Comparison of ENCODE assay signal across 8 mouse cellular contexts in the genomic region with DNA sequence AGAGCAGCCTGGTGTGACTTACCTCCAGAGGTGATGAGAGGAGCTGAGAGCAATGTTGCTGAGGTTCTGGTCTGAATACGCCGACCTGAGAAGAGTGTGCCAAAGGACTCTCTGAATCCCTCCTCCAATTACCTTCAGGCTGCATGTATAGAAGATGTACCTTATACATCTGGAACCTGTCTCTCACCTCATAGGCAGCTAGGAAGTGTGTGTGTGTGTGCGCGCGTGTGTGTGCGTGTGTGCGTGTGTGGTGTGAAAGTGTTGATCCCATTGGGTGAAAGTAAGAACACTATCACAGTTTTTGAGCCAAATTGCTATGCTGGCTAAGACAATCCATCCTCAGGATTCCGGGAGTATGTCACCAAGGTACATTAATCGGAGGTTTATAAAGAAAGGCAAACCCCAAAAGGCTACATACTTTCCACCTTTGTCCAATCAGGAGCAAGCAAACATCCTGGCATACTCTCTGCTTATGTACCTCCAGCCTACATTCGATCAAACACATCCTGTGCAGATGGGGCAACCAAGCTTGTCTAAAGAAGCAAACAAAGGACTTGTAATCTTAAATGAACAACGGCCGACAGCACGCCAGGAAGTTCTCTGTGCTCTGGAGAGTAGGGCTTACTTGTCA. TPM values are rescaled to one million over a fixed set of nuclear protein-coding genes. Genes with fewer than 3 reads are reported as not detected.
DNase-seq lines count a peak whose midpoint lies in the region; ATAC-seq and TF ChIP-seq lines count a peak whose summit lies in the region.

A gene (minus strand): TSS at position 508 of the 631 bp plus-strand sequence.

- 92% methylated on average over 13 of the region's 13 CpGs for WGBS in midbrain, embryonic 10.5 days
- 83% methylated on average over 13 of the region's 13 CpGs for whole genome bisulfite sequencing in midbrain, postnatal 0 days
- 88% methylated on average over 13 of the region's 13 CpGs for WGBS in forebrain, embryonic 14.5 days
- 91% methylated on average over 13 of the region's 13 CpGs for WGBS in hindbrain, embryonic 10.5 days
- 68% methylated on average over 13 of the region's 13 CpGs for WGBS in liver, embryonic 11.5 days

- ATAC-seq in midbrain, postnatal 0 days (ENCODE audit: low FRiP score) = no peak
- no peak for ATAC-seq in forebrain, embryonic 14.5 days
- ATAC-seq in liver, embryonic 11.5 days (replicated peaks; ENCODE audit: low FRiP score) = no peak

- no peaks in the 10 kb centered on the region for H3K4me1 ChIP-seq in midbrain, embryonic 10.5 days
- H3K4me1 ChIP-seq in midbrain, postnatal 0 days (ENCODE audit: insufficient read depth, low read length) = no peaks in the 10 kb centered on the region
- H3K4me1 ChIP-seq in forebrain, embryonic 14.5 days (ENCODE audit: control insufficient read depth, insufficient read depth, low read length) = no peaks in the 10 kb centered on the region
- H3K4me1 ChIP-seq in hindbrain, embryonic 10.5 days (replicated peaks) = no peaks in the 10 kb centered on the region
- peaks cover 10% of the 10 kb centered on the region; the same call in 1 of the 2 replicates for H3K4me1 ChIP-seq in liver, embryonic 11.5 days (replicated peaks; ENCODE audit: control insufficient read depth, insufficient read depth, low read length)

- peaks cover 5% of the 10 kb centered on the region; the same call in 1 of the 2 replicates for H3K9me3 ChIP-seq in midbrain, embryonic 10.5 days (replicated peaks)
- no peaks in the 10 kb centered on the region for H3K9me3 ChIP-seq in midbrain, postnatal 0 days (ENCODE audit: low read length)
- 0 out of 2 replicates have a peak, but pooled peaks cover 2% of the 10 kb centered on the region for H3K9me3 ChIP-seq in forebrain, embryonic 14.5 days (replicated peaks; ENCODE audit: control insufficient read depth, low read length)
- H3K9me3 ChIP-seq in hindbrain, embryonic 10.5 days = peaks cover 9% of the 10 kb centered on the region; the same call in 1 of the 2 replicates
- peaks cover 2% of the 10 kb centered on the region; the same call in 1 of the 2 replicates for H3K9me3 ChIP-seq in liver, embryonic 11.5 days (ENCODE audit: control insufficient read depth, low read length)

- H3K36me3 ChIP-seq in midbrain, embryonic 10.5 days = no peaks in the 10 kb centered on the region
- no peaks in the 10 kb centered on the region for H3K36me3 ChIP-seq in midbrain, postnatal 0 days (ENCODE audit: insufficient read depth, low read length)
- no peaks in the 10 kb centered on the region for H3K36me3 ChIP-seq in forebrain, embryonic 14.5 days (ENCODE audit: control insufficient read depth, insufficient read depth, low read length)
- H3K36me3 ChIP-seq in hindbrain, embryonic 10.5 days = no peaks in the 10 kb centered on the region
- H3K36me3 ChIP-seq in liver, embryonic 11.5 days (ENCODE audit: control insufficient read depth, insufficient read depth, low read length) = no peaks in the 10 kb centered on the region

- H3K4me3 ChIP-seq in midbrain, embryonic 10.5 days = no peak within 1 kb of the TSS
- H3K4me3 ChIP-seq in midbrain, postnatal 0 days (ENCODE audit: low read depth, low read length) = no peak within 1 kb of the TSS
- no peak within 1 kb of the TSS for H3K4me3 ChIP-seq in forebrain, embryonic 14.5 days (ENCODE audit: low read depth, low read length)
- no peak within 1 kb of the TSS for H3K4me3 ChIP-seq in hindbrain, embryonic 10.5 days
- no peak within 1 kb of the TSS for H3K4me3 ChIP-seq in liver, embryonic 11.5 days (ENCODE audit: low read depth, low read length)

- no peak for DNase-seq in midbrain, embryonic 10.5 days (ENCODE audit: low spot score)
- no peak for DNase-seq in midbrain, postnatal 0 days (ENCODE audit: low spot score)
- DNase-seq in forebrain, embryonic 14.5 days (ENCODE audit: low spot score) = no peak
- DNase-seq in hindbrain, embryonic 10.5 days (ENCODE audit: low spot score) = no peak
- no peak for DNase-seq in liver, embryonic 11.5 days (ENCODE audit: low spot score)
- peak; percentile 41 to 55 for DNase-seq in spleen, adult 18-20 months
- DNase-seq in right cerebral cortex, postnatal 4 days = no peak
- DNase-seq in ovary, postnatal 14 days (ENCODE audit: low spot score) = no peak

- no peak within 1 kb of the TSS for H3K9ac ChIP-seq in midbrain, postnatal 0 days (replicated peaks; ENCODE audit: low read length, poor library complexity, severe bottlenecking)
- H3K9ac ChIP-seq in forebrain, embryonic 14.5 days (ENCODE audit: low read length) = no peak within 1 kb of the TSS
- H3K9ac ChIP-seq in liver, embryonic 11.5 days (ENCODE audit: low read depth, low read length) = no peak within 1 kb of the TSS

- no peaks in the 10 kb centered on the region for H3K27me3 ChIP-seq in midbrain, embryonic 10.5 days (ENCODE audit: low read depth, poor library complexity, severe bottlenecking)
- no peaks in the 10 kb centered on the region for H3K27me3 ChIP-seq in midbrain, postnatal 0 days (ENCODE audit: insufficient read depth, low read length)
- no peaks in the 10 kb centered on the region for H3K27me3 ChIP-seq in forebrain, embryonic 14.5 days (replicated peaks; ENCODE audit: control insufficient read depth, insufficient read depth, low read length)
- H3K27me3 ChIP-seq in hindbrain, embryonic 10.5 days (ENCODE audit: insufficient read depth, poor library complexity, severe bottlenecking) = no peaks in the 10 kb centered on the region
- H3K27me3 ChIP-seq in liver, embryonic 11.5 days (replicated peaks; ENCODE audit: control insufficient read depth, insufficient read depth, low read length) = no peaks in the 10 kb centered on the region

- H3K27ac ChIP-seq in midbrain, embryonic 10.5 days (replicated peaks) = no peak within 1 kb of the TSS
- no peak within 1 kb of the TSS for H3K27ac ChIP-seq in midbrain, postnatal 0 days (ENCODE audit: low read depth, low read length)
- no peak within 1 kb of the TSS for H3K27ac ChIP-seq in forebrain, embryonic 14.5 days (ENCODE audit: low read depth, low read length)
- H3K27ac ChIP-seq in hindbrain, embryonic 10.5 days = no peak within 1 kb of the TSS
- no peak within 1 kb of the TSS for H3K27ac ChIP-seq in liver, embryonic 11.5 days (ENCODE audit: low read depth, low read length)

- H3K4me2 ChIP-seq in midbrain, postnatal 0 days (ENCODE audit: low read depth, low read length, poor library complexity, severe bottlenecking) = no peak within 1 kb of the TSS
- H3K4me2 ChIP-seq in forebrain, embryonic 14.5 days (ENCODE audit: low read length) = no peak within 1 kb of the TSS
- H3K4me2 ChIP-seq in liver, embryonic 11.5 days = peak within 1 kb of the TSS; percentile 27; the same call in 1 of the 2 replicates

- no peak for TF ChIP-seq CTCF in midbrain, postnatal 0 days (IDR thresholded peaks at IDR 0.05)

RNA-seq across cellular contexts. Expression of the gene that starts here (rescaled TPM):
- 15.3 and 17.2 TPM in 2 replicates for polyA plus RNA-seq in midbrain, embryonic 10.5 days (2016; fragmentation: Nextera tagmentation; extraction: Ambion mirVana)
- total RNA-seq in midbrain, postnatal 0 days (2014; rRNA removed) = 17.5 and 18.1 TPM in 2 replicates
- 9.8 and 11.1 TPM in 2 replicates for polyA plus RNA-seq in midbrain, postnatal 0 days (2015; fragmentation: Nextera tagmentation; extraction: Ambion mirVana)
- 15.0 and 16.8 TPM in 2 replicates for polyA plus RNA-seq in forebrain, embryonic 14.5 days (2014; fragmentation: Nextera tagmentation; extraction: Ambion mirVana)
- polyA plus RNA-seq in hindbrain, embryonic 10.5 days (2016; fragmentation: Nextera tagmentation; extraction: Ambion mirVana) = 17.3 and 18.3 TPM in 2 replicates
- 17.8 and 18.0 TPM in 2 replicates for polyA plus RNA-seq in liver, embryonic 11.5 days (2014; fragmentation: Nextera tagmentation; extraction: Ambion mirVana)

Comparison
In these comparisons a context has a peak if more than half of its experiments do, and no peak if none do; other contexts are left out.
1. DNase-seq: peak in spleen, adult 18-20 months (2 of 2); none in midbrain, embryonic 10.5 days (single experiment), midbrain, postnatal 0 days (single experiment), forebrain, embryonic 14.5 days (single experiment), hindbrain, embryonic 10.5 days (single experiment), liver, embryonic 11.5 days (single experiment), right cerebral cortex, postnatal 4 days (single experiment) and ovary, postnatal 14 days (single experiment).